Mouse (Mus musculus) hindbrain, embryonic 12.5 days (tissue): ENCODE results near the gene Cldn3. TPM values are rescaled to one million over a fixed set of nuclear protein-coding genes. Genes with fewer than 3 reads are reported as not detected.
"Not testable (repeated sequence)": the region's sequence is repeated elsewhere in the genome, so short reads cannot be mapped to it uniquely, and the experiment has no call there.

ENCODE experiments used
- ATAC-seq: fragments of 200-750 bp; cut with Nextera tagmentation; 2 replicates; pipeline ENCODE4 v1.8.0; 2017; ENCODE audit warnings: moderate TSS enrichment; ENCODE audit not compliant: low FRiP score
- H3K27ac ChIP-seq: fragments of 300-500 bp; sonication (generic); 2 replicates; pipeline ENCODE4 v1.5.1; 2016; ENCODE audit warnings: mild to moderate bottlenecking
- H3K27me3 ChIP-seq: fragments of 300-500 bp; sonication (generic); 2 replicates; pipeline ENCODE4 v1.6.1; 2016; ENCODE audit warnings: mild to moderate bottlenecking
- H3K36me3 ChIP-seq: fragments of 300-500 bp; sonication (generic); 2 replicates; pipeline ENCODE4 v1.6.1; 2016; ENCODE audit warnings: mild to moderate bottlenecking
- H3K4me1 ChIP-seq: fragments of 300-500 bp; sonication (generic); 2 replicates; pipeline ENCODE4 v1.6.1; 2016
- H3K4me2 ChIP-seq: fragments of 300-500 bp; sonication (generic); replicated peaks from 2 replicates; pipeline ENCODE4 v1.6.1; 2016; ENCODE audit warnings: mild to moderate bottlenecking
- H3K4me3 ChIP-seq: fragments of 300-500 bp; sonication (generic); 2 replicates; pipeline ENCODE4 v1.5.1; 2016; ENCODE audit warnings: mild to moderate bottlenecking
- H3K9ac ChIP-seq: fragments of 300-500 bp; sonication (generic); 2 replicates; pipeline ENCODE4 v1.6.1; 2016; ENCODE audit warnings: mild to moderate bottlenecking, moderate library complexity
- H3K9me3 ChIP-seq: fragments of 300-500 bp; sonication (generic); replicated peaks from 2 replicates; pipeline ENCODE4 v1.6.1; 2016; ENCODE audit warnings: mild to moderate bottlenecking
- WGBS: fragments of 180-500 bp; shearing (Covaris S2); methylation state at CpG from one replicate; pipeline ENCODE4 v1.1.7; 2016; 5-methylcytosine and 5-hydroxymethylcytosine counted together
- polyA plus RNA-seq: library from polyadenylated mRNA; unstranded; fragments of >200 nt; fragmentation: Nextera tagmentation; extraction: Ambion mirVana; gene quantifications from 2 replicates; pipeline ENCODE4 v1.2.1, GENCODE M21; 2016

The Cldn3 gene
- 8.2 and 18.3 TPM in 2 replicates for polyA plus RNA-seq

DNA sequence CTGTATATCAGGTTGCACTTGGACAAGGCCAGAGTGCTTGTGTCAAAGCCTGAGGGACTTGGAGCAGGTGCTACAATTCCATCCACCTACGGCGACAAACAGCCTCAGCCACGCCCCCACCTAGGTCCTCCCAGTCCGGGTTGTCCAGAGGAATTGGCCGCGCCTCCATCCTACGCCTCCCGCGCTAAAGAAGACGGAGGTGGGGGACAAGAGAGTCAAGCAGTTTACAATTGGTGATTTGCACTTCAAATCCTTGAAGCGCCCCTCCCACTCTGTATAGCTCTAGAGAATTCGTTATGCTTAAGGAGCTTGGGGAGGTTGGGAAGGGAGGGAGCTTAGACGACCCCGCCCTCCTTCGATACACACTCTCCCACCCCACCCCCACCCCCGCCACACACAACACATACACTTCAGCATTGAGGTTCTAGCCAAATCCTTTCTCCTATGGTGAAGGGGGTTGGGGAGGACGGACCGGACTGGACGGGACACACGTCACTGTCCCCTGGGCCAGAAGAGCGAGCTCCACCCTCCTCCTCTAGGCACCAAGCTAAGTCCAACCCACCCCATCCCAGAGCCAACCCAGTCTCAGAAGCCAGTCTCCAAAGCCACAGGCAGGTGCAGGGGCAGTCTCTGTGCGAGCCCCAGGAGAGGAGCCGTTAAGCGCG lies at the start of gene Cldn3:
Cldn3 (plus strand) TSS at position 582 of the 665 bp plus-strand sequence.
- Histone ChIP-seq H3K4me1 (peaks cover 24% of the 10 kb centered on the region), H3K27ac (no peak within 1 kb of the TSS), H3K4me3 (peak within 1 kb of the TSS; percentile 22), H3K4me2 (peak within 1 kb of the TSS; percentile 43), H3K36me3 (no peaks in the 10 kb centered on the region), H3K9me3 (no peaks in the 10 kb centered on the region), H3K27me3 (peaks cover 62% of the 10 kb centered on the region), H3K9ac (peak within 1 kb of the TSS; percentile 39; the same call in 1 of the 2 replicates)
- ATAC-seq = 0 out of 2 replicates have a peak, but pooled peaks have one; percentile 32
- WGBS = 2% methylated on average over 25 of the region's 25 CpGs

DNA sequence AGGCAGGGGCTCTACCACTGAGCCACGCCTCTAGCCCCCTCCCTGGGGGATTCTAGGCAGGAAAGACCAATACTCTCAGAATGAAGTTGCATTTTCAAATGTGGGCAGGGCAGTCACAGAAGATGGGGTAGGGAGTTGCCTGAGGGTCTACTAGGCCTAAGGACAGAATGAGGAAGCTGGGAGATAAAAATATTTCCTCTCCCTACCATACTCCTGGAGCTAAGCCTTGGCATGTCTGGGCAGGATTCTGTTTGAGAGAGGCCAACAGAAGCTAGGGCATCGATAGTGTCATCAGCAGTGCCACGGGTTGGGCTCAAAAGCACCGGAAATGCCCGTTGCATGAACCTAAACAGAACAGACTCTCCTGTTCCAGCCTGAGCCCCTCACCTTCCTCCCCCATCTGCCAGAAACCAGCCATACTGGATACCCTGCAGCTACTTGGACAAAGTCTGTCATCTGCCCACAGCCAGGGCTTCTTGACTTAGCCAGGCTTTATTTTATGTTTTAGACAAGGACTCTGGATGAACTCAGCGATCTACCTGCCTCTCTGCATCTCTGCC lies 49.3 kb upstream of the Cldn3 start:
- Histone ChIP-seq H3K4me3 (no peak overlapping the region), H3K9me3 (no peaks in the 10 kb centered on the region), H3K27me3 (no peaks in the 10 kb centered on the region), H3K9ac (no peak overlapping the region), H3K36me3 (no peaks in the 10 kb centered on the region), H3K4me2 (no peak overlapping the region), H3K27ac (no peak overlapping the region), H3K4me1 (peaks cover 7% of the 10 kb centered on the region)
- ATAC-seq = no peak
- 88% methylated on average over 6 of the region's 6 CpGs for WGBS

DNA sequence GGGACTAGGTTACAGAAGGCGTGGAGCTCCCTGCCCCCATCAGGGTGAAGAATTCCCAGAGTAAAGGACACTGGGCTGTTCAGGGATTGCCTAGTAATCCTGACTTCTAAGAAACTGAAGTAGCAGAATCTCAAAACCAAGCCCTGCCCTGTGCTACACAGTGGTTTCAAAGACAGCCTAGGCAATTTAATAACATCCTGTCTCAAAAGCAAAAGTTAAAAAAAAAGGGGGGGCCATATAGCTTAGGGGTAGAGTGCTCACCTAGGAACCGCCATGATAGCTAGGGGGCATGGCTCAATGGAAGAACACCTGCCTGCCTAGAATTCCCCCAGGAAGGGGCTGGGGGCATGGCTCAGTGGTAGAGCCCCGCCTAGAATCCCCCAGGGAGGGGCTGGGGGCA lies 46.9 kb upstream of the Cldn3 start:
- H3K27ac ChIP-seq = no peak overlapping the region
- H3K36me3 ChIP-seq = no peaks in the 10 kb centered on the region
- H3K9ac ChIP-seq = no peak overlapping the region
- H3K27me3 ChIP-seq = 0 out of 2 replicates have a peak, but pooled peaks cover under 1% of the 10 kb centered on the region
- no peak for ATAC-seq
- no peak overlapping the region for H3K4me2 ChIP-seq
- WGBS = 73% methylated on average over 3 of the region's 3 CpGs
- no peaks in the 10 kb centered on the region for H3K9me3 ChIP-seq
- H3K4me3 ChIP-seq = no peak overlapping the region
- no peaks in the 10 kb centered on the region for H3K4me1 ChIP-seq

DNA sequence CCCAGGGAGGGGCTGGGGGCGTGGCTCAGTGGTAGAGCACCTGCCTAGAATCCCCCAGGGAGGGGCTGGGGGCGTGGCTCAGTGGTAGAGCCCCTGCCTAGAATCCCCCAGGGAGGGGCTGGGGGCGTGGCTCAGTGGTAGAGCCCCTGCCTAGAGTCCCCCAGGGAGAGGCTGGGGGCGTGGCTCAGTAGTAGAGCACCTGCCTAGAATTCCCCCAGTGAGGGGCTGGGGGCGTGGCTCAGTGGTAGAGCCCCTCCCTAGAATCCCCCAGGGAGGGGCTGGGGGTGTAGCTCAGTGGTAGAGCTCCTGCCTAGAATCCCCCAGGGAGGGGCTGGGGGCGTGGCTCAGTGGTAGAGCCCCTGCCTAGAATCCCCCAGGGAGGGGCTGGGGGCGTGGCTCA lies 46.5 kb upstream of the Cldn3 start:
- not testable (repeated sequence) for H3K9me3 ChIP-seq, ATAC-seq, H3K4me3 ChIP-seq, H3K4me1 ChIP-seq, H3K27ac ChIP-seq, H3K4me2 ChIP-seq, H3K36me3 ChIP-seq, H3K9ac ChIP-seq, H3K27me3 ChIP-seq
- 86% methylated on average over 3 of the region's 7 CpGs for WGBS

DNA sequence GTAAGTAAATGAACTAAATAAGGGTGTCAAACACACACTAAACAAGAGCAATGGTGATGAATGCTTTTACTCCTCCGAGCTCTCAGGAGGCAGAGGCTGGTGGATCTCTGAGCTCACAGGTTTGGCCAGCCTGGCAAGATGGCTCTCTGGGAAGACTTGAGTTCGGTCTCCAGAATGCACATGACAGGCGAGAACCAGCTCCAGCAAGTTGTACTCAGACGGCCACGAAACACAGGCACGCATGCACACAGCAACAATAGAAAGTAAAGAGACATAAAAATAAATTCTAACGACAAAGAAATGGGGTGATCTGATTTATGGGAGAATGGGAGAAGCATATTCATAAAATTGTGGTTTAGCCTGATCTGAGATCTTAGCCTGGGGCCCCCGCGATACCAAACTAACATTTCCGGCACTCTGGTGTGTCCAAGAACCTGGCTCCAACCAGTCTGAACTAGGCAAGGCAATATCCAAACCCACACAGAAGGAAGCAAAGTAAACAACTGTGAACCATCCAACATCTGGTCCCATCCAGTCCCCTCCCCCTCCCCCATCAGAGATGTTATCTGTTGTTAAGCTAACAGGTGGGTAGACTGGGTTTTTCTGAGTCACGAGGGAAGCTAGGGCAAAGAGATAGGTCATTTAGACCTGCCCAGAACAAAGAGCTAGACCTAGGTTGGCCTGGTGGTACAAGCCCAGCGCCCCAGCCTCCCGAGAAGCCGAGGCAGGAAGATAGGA lies 44.4 kb upstream of the Cldn3 start:
- Histone ChIP-seq H3K9me3 (no peaks in the 10 kb centered on the region), H3K9ac (no peak overlapping the region), H3K36me3 (no peaks in the 10 kb centered on the region), H3K4me3 (no peak overlapping the region), H3K27me3 (peaks cover 25% of the 10 kb centered on the region), H3K4me2 (no peak overlapping the region), H3K4me1 (peaks cover 6% of the 10 kb centered on the region), H3K27ac (no peak overlapping the region)
- 84% methylated on average over 14 of the region's 14 CpGs for WGBS
- no peak for ATAC-seq

DNA sequence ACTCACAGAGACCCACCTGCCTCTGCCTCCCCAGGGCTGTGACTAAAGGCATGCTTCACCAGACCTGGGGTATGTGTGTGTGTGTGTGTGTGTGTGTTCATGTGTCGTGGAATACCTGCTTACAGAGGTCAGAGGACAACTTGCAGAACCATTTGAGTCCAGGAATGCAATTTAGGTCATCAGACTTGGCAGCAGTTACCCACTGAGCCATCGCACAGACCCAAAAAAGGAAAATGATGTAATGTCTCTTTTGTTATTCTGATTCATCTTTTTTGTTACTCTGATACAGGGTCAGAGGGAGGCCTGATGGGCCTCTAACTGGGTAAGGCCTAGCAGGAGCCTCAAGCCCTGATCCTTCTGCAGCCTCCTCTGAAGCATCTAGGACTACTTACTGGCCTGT lies 43.3 kb upstream of the Cldn3 start:
- no peaks in the 10 kb centered on the region for H3K36me3 ChIP-seq
- H3K27me3 ChIP-seq = peaks cover 36% of the 10 kb centered on the region
- peaks cover 9% of the 10 kb centered on the region for H3K4me1 ChIP-seq
- H3K4me3 ChIP-seq = no peak overlapping the region
- H3K4me2 ChIP-seq = no peak overlapping the region
- no peak for ATAC-seq
- H3K9me3 ChIP-seq = no peaks in the 10 kb centered on the region
- no peak overlapping the region for H3K27ac ChIP-seq
- 80% methylated on average over 2 of the region's 2 CpGs for WGBS
- no peak overlapping the region for H3K9ac ChIP-seq

DNA sequence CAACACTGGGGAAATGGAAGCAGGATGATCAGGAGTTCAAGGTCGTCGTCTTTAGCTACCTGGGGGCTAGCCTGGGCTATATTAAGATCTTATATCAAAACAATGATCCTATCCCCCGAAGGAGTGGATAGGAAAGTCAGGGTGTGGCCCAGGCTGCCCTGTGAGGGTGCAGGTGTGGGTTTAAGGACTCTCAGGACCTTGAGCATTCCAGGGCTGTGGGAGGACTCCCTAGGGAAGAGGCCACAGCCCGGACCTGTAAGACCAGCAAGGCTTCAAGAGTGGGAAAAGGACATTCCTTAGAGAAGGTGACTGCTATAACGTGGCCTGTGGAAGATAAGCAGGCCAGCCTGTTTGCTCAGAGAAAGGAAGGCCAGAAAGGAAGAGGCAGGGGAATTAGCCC lies 41.8 kb upstream of the Cldn3 start:
- Histone ChIP-seq H3K36me3 (no peaks in the 10 kb centered on the region), H3K4me2 (no peak overlapping the region), H3K27me3 (peaks cover 41% of the 10 kb centered on the region), H3K4me3 (no peak overlapping the region), H3K4me1 (peaks cover 9% of the 10 kb centered on the region), H3K27ac (no peak overlapping the region), H3K9ac (no peak overlapping the region), H3K9me3 (no peaks in the 10 kb centered on the region)
- WGBS = 70% methylated on average over 5 of the region's 5 CpGs
- no peak for ATAC-seq

DNA sequence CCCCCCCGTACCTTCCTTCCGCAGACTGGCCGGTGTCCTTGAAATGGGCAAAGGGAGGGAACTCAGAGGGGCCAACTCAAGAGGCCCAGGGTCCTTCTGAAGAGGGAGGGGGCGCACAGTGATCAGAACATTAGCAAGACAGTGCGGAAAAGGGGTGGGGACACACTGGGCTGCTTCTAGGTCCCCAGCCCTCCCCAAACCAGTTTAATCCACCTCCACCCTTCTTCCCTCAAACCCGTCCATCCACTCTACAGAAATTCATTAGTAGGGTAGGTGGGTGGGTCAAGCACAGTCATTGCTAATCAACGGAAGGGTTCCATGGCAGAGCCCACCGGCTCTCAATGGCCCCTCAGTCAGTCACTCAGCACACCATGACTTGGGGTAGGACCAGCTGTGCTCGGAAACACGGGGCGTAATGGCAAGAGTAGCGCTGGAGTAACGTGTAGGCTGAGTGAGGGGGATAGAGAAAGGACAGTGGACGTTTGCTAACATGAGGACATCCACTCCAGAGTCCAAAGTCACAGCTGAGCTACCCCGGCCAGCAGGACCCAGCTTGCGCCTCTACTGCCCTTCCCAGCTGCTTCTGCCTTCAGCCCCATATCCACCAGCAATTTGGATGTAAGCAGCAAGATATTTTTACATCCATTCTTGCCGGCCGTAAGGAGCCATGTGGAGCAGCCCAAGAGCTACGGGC lies 40.6 kb upstream of the Cldn3 start:
- Histone ChIP-seq H3K4me2 (no peak overlapping the region; the same call in 1 of the 2 replicates), H3K9me3 (no peaks in the 10 kb centered on the region), H3K36me3 (no peaks in the 10 kb centered on the region), H3K27ac (no peak overlapping the region), H3K27me3 (peaks cover 41% of the 10 kb centered on the region), H3K4me3 (peak overlapping the region; percentile 15), H3K9ac (no peak overlapping the region), H3K4me1 (peaks cover 9% of the 10 kb centered on the region)
- WGBS = 46% methylated on average over 18 of the region's 19 CpGs
- no peak for ATAC-seq

DNA sequence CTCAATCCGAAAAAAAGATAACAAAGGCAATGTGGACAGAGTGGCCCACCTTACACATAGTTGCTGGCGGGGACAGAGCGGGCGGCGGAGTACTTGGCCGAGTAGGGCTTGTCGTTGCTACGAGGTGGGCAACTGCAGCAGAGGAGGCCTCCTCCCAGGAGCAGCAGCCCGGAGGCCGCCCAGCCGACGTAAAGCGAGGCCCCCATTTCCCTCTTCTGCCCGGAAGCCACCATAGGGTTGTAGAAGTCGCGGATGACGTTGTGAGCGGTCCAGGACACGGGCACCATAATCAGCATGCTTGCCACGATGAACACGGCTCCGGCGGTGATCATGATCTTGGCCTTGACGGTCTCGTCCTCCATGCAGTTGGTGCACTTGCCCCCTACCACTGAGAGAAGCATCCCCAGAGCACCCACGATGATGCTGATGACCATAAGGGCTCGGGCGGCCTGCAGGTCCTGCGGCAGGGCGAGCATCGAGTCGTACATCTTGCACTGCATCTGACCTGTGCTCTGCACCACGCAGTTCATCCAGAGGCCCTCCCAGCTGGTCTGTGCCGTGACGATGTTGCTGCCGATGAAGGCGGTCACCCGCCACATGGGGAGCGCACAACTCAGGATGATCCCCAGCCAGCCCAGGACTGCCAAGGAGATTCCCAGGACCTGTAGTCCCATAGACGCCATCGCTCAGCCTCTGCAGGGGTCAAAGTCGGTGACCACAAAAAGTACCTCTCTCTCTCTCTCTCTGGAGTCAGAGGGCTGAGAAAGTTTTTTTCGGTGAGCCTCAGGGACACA lies 39.8 kb upstream of the Cldn3 start:
- Histone ChIP-seq H3K4me3 (peak overlapping the region; percentile 15), H3K4me1 (peaks cover 9% of the 10 kb centered on the region), H3K27ac (no peak overlapping the region), H3K4me2 (peak overlapping the region; percentile 33; the same call in 1 of the 2 replicates), H3K27me3 (peaks cover 41% of the 10 kb centered on the region), H3K9me3 (no peaks in the 10 kb centered on the region), H3K36me3 (no peaks in the 10 kb centered on the region), H3K9ac (peak overlapping the region; percentile 35)
- whole genome bisulfite sequencing = 18% methylated on average over 42 of the region's 43 CpGs
- ATAC-seq = no peak

DNA sequence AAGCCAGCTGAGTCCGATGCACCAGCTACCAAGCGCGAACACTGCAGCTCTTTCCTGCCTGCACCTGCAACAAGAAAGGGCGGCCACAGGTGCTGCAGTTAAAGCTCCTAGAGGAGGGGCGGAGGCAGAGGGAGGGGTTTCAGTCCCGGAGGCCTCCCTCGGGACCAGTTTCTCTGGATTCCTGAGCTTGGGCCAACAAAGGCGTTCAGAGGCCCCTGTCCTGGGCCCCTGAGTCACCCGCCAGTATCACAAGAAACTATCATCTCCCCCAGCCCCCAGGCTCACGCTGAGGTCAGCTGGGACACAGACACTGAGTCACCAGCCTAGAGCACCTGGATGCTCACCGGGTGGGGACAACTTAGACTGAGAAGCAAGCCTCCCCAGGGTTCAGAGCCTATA lies 39.2 kb upstream of the Cldn3 start, which contains the start of gene Cldn4:
Cldn4 (minus strand) TSS at position 78 of the 399 bp plus-strand sequence.
- Histone ChIP-seq H3K4me2 (peak within 1 kb of the TSS; percentile 33; the same call in 1 of the 2 replicates), H3K9me3 (no peaks in the 10 kb centered on the region), H3K27me3 (peaks cover 41% of the 10 kb centered on the region), H3K9ac (peak within 1 kb of the TSS; percentile 35), H3K27ac (no peak within 1 kb of the TSS), H3K4me3 (peak within 1 kb of the TSS; percentile 15), H3K36me3 (no peaks in the 10 kb centered on the region), H3K4me1 (peaks cover 9% of the 10 kb centered on the region)
- ATAC-seq = no peak
- WGBS = 12% methylated on average over 11 of the region's 11 CpGs

DNA sequence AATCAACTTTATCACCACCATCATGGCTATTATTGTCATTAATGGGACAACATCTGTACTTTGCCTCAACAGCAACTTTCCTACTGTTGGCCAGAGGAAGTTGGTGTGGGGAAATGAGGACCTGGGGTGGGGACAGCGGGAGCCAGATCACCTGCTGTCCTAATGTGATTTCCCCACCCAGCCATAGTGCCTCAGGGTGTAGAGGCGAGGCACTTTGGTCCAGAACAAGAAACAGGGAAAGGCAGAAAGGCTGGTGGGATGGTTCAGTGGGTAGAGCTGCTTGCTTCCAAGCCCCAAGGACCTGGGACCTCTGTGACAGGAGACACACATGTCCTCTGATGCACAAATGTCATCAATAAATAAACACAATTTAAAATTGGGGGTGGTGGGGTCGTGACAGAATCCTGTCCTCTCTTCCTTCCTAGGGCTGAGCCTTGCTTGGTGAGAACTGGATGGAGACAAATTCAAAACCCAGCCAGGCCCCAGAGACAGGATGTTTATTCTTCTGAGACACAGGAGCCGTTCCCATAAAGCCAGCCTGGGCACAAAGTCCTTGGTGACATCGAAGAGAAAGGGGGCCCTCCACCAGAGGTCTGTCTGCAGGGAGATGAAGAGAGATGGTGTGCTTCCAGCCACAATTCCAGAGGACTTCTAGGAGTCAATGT lies 38.5 kb upstream of the Cldn3 start:
- H3K27me3 ChIP-seq = peaks cover 41% of the 10 kb centered on the region
- no peaks in the 10 kb centered on the region for H3K9me3 ChIP-seq
- ATAC-seq = no peak
- H3K4me1 ChIP-seq = peaks cover 9% of the 10 kb centered on the region
- WGBS = 58% methylated on average over 5 of the region's 5 CpGs
- no peaks in the 10 kb centered on the region for H3K36me3 ChIP-seq
- H3K27ac ChIP-seq = no peak overlapping the region
- no peak overlapping the region for H3K4me2 ChIP-seq
- no peak overlapping the region for H3K9ac ChIP-seq
- H3K4me3 ChIP-seq = no peak overlapping the region
